In genomic region chr10:94013196-94013595, GRCm38 (mm10) we compare ENCODE assay signal across 10 mouse cellular contexts. TPM values are rescaled to one million over a fixed set of nuclear protein-coding genes. Genes with fewer than 3 reads are reported as not detected.
DNase-seq lines count a peak whose midpoint lies in the region; ATAC-seq lines count a peak whose summit lies in the region.
"Had no signal": no experiment of that assay in that cellular context is flagged by ENCODE, and none has a peak within 500 bp of the region (broad histone marks: within the 10 kb centered on the region; RNA-seq: fewer than 3 reads in every experiment).

No protein-coding gene starts in this region.

- whole genome bisulfite sequencing in heart, embryonic 11.5 days (ENCODE audit: insufficient replicate concordance), result 47% methylated on average over 3 of the region's 3 CpGs

- H3K4me1 ChIP-seq in heart, embryonic 11.5 days (ENCODE audit: control insufficient read depth, insufficient read depth, low read length), result no peaks in the 10 kb centered on the region
- H3K4me1 ChIP-seq: embryonic facial prominence, embryonic 12.5 days had no signal

- peak; percentile 91 for DNase-seq in heart, adult 11 months
- DNase-seq in 3T3-L1 (ENCODE audit: low read depth, low spot score), result peak; percentile 81
- DNase-seq in WW6 (ENCODE audit: low read depth, low spot score), result peak; percentile 20
- DNase-seq in embryo, embryonic 10 days (ENCODE audit: low spot score), result peak; percentile 88
- DNase-seq in induced T-regulatory cell, adult 2 months (ENCODE audit: low read depth), result peak; percentile 79
- peak; percentile 56 to 64 for DNase-seq in lung, postnatal 4 days
- peak; percentile 22 to 49 for DNase-seq in spleen, postnatal 36 days (ENCODE audit: low spot score in 2 of 2)

- no peak for ATAC-seq in heart, embryonic 11.5 days (replicated peaks; ENCODE audit: insufficient number of reproducible peaks, low FRiP score, low TSS enrichment)

- H3K27ac ChIP-seq in heart, embryonic 11.5 days (ENCODE audit: low read depth, low read length), result no peak overlapping the region
- H3K27ac ChIP-seq: embryonic facial prominence, embryonic 12.5 days; liver, embryonic 15.5 days had no signal

- H3K9ac ChIP-seq in heart, embryonic 11.5 days (ENCODE audit: low read depth, low read length), result no peak overlapping the region
- H3K9ac ChIP-seq: embryonic facial prominence, embryonic 12.5 days; liver, embryonic 15.5 days had no signal

- H3K27me3 ChIP-seq in heart, embryonic 11.5 days (ENCODE audit: control insufficient read depth, insufficient read depth, low read length), result no peaks in the 10 kb centered on the region
- H3K27me3 ChIP-seq: embryonic facial prominence, embryonic 12.5 days; liver, embryonic 15.5 days had no signal

- H3K9me3 ChIP-seq in heart, embryonic 11.5 days (replicated peaks; ENCODE audit: control insufficient read depth, low read length), result no peaks in the 10 kb centered on the region
- H3K9me3 ChIP-seq: embryonic facial prominence, embryonic 12.5 days; liver, embryonic 15.5 days had no signal

- no peak overlapping the region for H3K4me3 ChIP-seq in heart, embryonic 11.5 days (ENCODE audit: low read depth, low read length)
- H3K4me3 ChIP-seq: embryonic facial prominence, embryonic 12.5 days; liver, embryonic 15.5 days had no signal

- no peak overlapping the region for H3K4me2 ChIP-seq in heart, embryonic 11.5 days
- H3K4me2 ChIP-seq: embryonic facial prominence, embryonic 12.5 days; liver, embryonic 15.5 days had no signal

- H3K36me3 ChIP-seq in heart, embryonic 11.5 days (ENCODE audit: control insufficient read depth, insufficient read depth, low read length), result no peaks in the 10 kb centered on the region
- H3K36me3 ChIP-seq: embryonic facial prominence, embryonic 12.5 days; liver, embryonic 15.5 days had no signal

RNA-seq across cellular contexts. Expression of gene Vezt, which starts 22.4 kb away (rescaled TPM):
- polyA plus RNA-seq in heart, embryonic 11.5 days (2014; fragmentation: Nextera tagmentation; extraction: Ambion mirVana), result 25.3 and 26.9 TPM in 2 replicates

RNA-seq across cellular contexts. Expression of gene Fgd6, which starts 22.6 kb away (rescaled TPM):
- polyA plus RNA-seq in heart, embryonic 11.5 days (2014; fragmentation: Nextera tagmentation; extraction: Ambion mirVana), result 3.6 and 4.3 TPM in 2 replicates

Comparison
In these comparisons a context has a peak if more than half of its experiments do, and no peak if none do; other contexts are left out.
1. DNase-seq: peak in every context shown above with its lines; median percentile 91 in heart, adult 11 months; 88 in embryo, embryonic 10 days; 81 in 3T3-L1; 79 in induced T-regulatory cell, adult 2 months; 60 in lung, postnatal 4 days; 36 in spleen, postnatal 36 days; 20 in WW6.